Mouse (Mus musculus) testis, adult 2 months (tissue): ENCODE measurements around the gene Kif22. TPM values are rescaled to one million over a fixed set of nuclear protein-coding genes. Genes with fewer than 3 reads are reported as not detected.

Experiments
- H3K27ac ChIP-seq: fragments of 200-500 bp; 2 replicates; pipeline ENCODE4 v1.5.1; 2012; ENCODE audit warnings: low read depth, low read length; ENCODE audit not compliant: control insufficient read depth, insufficient read depth
- H3K27me3 ChIP-seq: fragments of 200-500 bp; 2 replicates; pipeline ENCODE4 v1.6.1; 2012; ENCODE audit warnings: mild to moderate bottlenecking, low read length, moderate library complexity; ENCODE audit not compliant: control insufficient read depth, insufficient read depth
- H3K36me3 ChIP-seq: fragments of 200-500 bp; 2 replicates; pipeline ENCODE4 v1.6.1; 2012; ENCODE audit warnings: mild to moderate bottlenecking, low read length; ENCODE audit not compliant: control insufficient read depth, insufficient read depth
- H3K4me1 ChIP-seq: fragments of 200-500 bp; 2 replicates; pipeline ENCODE4 v1.6.1; 2012; ENCODE audit warnings: low read length; ENCODE audit not compliant: control insufficient read depth, insufficient read depth
- H3K4me3 ChIP-seq: fragments of 200-500 bp; 2 replicates; pipeline ENCODE4 v1.5.1; 2012; ENCODE audit warnings: low read depth, mild to moderate bottlenecking, low read length, moderate library complexity, mixed read lengths; ENCODE audit not compliant: control insufficient read depth
- CTCF ChIP-seq: fragments of 200-500 bp; IDR thresholded peaks from 2 replicates; pipeline ENCODE4 v1.5.1; 2012; ENCODE audit warnings: low read depth, mild to moderate bottlenecking, inconsistent platforms, low read length, moderate library complexity; ENCODE audit not compliant: control insufficient read depth, insufficient read depth, insufficient replicate concordance
- POLR2A ChIP-seq: fragments of 200-500 bp; IDR thresholded peaks from 2 replicates; pipeline ENCODE4 v1.6.1; 2012; ENCODE audit warnings: low read depth, mild to moderate bottlenecking, inconsistent platforms, low read length, moderate library complexity; ENCODE audit not compliant: control insufficient read depth
- polyA plus RNA-seq: library from polyadenylated mRNA; depleted of rRNA; stranded (reverse); fragments of >200 nt; gene quantifications from 2 replicates; pipeline ENCODE4 v1.2.3, GENCODE M21; 2012

The Kif22 gene
- polyA plus RNA-seq, 1 experiment, result 10.2 TPM

DNA sequence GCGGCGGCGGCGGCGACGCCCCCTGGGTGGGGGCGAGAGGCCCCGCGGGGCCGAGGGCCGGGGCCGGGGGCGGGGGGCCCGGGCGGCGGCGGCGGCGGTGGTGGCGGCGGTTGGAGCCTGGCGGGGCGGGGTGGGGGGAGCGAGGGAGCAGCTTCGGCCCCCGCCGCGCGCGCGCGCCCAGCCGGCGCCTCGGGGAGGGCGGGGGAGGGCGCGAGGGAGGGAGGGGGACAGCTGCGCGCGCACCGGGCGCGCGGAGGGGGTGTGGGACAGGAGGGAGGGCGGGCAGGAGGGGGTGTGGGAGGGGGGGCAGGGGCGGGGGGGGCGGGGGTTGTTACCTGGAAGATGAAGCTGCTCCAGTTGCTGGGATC lies 15.7 kb downstream of the Kif22 start:
- TF ChIP-seq CTCF (no peak), POLR2A (no peak)
- H3K4me1 ChIP-seq, result peaks cover 20% of the 10 kb centered on the region
- H3K4me3 ChIP-seq, result peak overlapping the region; percentile 97; the same call in 1 of the 2 replicates
- H3K27me3 ChIP-seq, result no peaks in the 10 kb centered on the region
- peak overlapping the region; percentile 99 for H3K27ac ChIP-seq
- H3K36me3 ChIP-seq, result no peaks in the 10 kb centered on the region; the same call in 1 of the 2 replicates

DNA sequence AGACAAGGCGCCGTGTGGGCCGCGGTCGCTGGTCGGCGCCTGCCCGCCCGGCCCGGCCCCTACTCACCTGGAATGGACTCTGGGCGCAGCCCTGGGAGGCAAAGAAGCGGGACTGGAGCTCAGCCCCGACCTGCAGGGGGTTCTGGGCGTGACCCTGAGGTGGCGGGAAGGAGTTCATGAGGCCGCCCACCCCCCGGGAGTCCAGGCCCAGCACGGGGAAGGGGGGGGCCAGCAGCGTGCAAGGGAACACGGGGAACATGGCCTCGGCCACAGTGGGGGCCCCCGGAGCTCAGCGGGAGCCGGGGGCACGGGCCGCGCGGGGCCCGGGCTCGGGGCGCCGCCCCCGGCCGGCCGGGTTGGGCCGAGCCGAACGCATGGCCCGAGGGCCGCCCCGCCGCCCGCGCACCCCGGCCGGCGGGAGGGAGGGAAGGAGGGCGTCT lies 16.1 kb downstream of the Kif22 start:
- peaks cover 23% of the 10 kb centered on the region for H3K4me1 ChIP-seq
- no peaks in the 10 kb centered on the region; the same call in 1 of the 2 replicates for H3K36me3 ChIP-seq
- H3K4me3 ChIP-seq, result peak overlapping the region; percentile 97
- TF ChIP-seq POLR2A (peak; percentile 32), CTCF (no peak)
- H3K27ac ChIP-seq, result peak overlapping the region; percentile 99
- no peaks in the 10 kb centered on the region for H3K27me3 ChIP-seq

DNA sequence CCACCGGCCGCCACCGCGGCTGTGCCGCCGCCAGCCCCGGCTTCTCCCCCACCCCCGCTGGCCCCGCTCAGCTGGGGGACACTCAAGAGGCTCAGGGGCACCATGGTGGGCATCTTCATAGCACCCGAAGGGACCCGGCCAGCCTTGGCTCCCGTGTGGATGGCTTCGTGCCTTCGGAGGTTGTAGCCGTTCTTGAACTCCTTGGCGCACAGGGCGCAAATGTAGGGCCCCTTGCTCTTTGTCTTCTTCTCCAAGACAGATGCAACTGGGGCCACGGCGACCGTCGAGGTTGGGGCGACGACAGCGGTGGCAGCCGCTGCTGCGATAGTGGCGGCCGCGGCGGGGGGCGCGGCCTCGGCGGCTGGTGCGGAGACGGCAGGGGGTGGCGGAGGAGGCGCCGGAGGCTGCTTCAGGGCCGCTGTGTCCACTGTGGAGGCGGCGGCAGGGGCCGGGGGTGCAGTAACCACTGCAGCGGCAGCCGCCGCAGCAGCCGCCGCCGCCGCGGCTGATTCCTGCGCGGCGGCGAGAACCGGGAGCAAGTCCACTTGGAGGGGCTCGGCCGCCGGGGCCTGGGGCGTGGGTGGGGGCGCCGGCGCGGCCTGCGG lies 16.6 kb downstream of the Kif22 start:
- H3K36me3 ChIP-seq, result no peaks in the 10 kb centered on the region; the same call in 1 of the 2 replicates

DNA sequence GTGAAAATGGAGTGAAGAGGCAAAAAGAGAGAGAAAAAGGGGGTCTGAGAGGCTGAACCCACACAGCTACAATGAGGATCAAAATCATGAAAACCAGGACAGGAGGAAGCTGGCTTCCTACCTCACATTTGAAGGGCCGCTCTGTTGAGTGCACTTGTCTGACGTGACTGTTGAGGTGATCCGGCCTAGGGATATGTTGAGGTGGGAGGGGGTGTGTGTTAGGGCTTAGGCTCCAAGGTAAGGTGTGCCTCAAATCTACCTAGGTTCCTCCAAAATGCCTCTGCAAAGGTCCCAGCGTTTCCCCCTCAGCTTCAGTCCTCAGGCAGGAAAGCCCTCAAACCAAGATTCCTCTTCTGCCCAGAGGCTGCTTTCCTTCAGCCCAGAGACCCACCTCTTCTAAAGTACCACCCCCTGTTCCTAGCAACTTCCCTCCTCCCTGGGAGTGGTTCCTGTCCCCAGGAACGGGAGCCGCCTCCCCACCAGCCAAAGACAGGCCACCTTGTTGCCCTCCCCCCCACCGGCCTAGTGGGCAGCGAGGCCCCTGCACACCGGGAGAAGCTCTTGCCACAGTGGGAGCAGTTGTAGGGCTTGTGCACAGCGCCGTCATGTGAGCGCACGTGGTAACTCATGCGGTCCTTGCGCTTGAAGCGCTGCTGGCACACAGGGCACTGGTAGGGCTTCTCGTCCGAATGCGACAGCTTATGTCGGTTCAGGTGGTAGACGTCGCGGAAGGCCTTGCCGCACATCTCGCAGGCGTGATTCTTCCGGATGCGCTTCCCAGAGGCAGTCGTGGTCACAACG lies 17.3 kb downstream of the Kif22 start:
- H3K27me3 ChIP-seq, result no peaks in the 10 kb centered on the region
- peak overlapping the region; percentile 99 for H3K27ac ChIP-seq
- H3K36me3 ChIP-seq, result no peaks in the 10 kb centered on the region
- H3K4me1 ChIP-seq, result peaks cover 32% of the 10 kb centered on the region
- H3K4me3 ChIP-seq, result peak overlapping the region; percentile 97
- TF ChIP-seq CTCF, result peak; percentile 49; the same call in 1 of the 2 replicates
- TF ChIP-seq POLR2A, result peak; percentile 75; the same call in 1 of the 2 replicates

More for the DNA sequence above, 16.6 kb downstream of the Kif22 start:
- Histone ChIP-seq H3K27ac (peak overlapping the region; percentile 99), H3K4me3 (peak overlapping the region; percentile 97), H3K4me1 (peaks cover 26% of the 10 kb centered on the region), H3K27me3 (no peaks in the 10 kb centered on the region)
- TF ChIP-seq POLR2A (no peak; the same call in 1 of the 2 replicates), CTCF (no peak)

DNA sequence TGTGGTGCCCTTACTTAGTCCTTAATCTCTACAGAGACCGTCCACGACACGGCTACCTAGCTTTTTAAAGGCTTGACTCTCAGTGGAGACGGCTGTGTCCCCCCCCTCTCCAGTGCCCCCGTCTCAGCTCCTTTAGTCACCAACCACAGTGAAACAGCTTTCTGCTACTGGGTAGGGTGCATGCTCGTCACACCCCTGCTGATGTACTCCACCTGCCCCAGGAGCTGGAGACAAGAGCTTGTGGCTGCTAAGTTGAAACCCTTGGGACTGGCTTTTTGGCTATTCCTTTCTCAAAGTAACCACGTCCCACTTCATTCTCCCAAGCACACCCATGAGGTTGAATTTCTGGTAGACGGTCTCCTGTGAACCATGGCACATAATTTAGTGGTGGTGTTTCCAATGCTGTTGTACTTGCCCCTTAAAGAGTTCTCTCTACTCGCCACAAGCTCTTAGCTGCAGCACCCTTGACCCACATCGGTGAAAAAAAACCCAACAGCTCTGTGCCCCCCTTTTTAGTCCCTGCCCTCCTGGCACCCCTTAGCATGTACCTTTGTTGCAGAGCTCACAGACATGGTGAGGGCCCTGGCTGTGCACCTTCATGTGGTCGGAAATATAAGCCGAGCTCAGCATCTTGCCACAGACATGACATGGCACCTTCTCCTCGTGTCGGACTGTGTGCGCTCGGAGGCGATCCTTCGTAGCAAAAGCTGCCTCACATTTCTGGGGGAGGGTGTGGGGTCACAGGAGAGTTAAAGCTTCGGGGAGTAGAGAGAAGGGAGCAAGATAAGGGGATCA lies 18.2 kb downstream of the Kif22 start:
- TF ChIP-seq CTCF, result no peak
- no peak for TF ChIP-seq POLR2A
- Histone ChIP-seq H3K27ac (no peak overlapping the region; the same call in 1 of the 2 replicates), H3K36me3 (no peaks in the 10 kb centered on the region), H3K4me3 (no peak overlapping the region), H3K4me1 (peaks cover 35% of the 10 kb centered on the region), H3K27me3 (no peaks in the 10 kb centered on the region)

DNA sequence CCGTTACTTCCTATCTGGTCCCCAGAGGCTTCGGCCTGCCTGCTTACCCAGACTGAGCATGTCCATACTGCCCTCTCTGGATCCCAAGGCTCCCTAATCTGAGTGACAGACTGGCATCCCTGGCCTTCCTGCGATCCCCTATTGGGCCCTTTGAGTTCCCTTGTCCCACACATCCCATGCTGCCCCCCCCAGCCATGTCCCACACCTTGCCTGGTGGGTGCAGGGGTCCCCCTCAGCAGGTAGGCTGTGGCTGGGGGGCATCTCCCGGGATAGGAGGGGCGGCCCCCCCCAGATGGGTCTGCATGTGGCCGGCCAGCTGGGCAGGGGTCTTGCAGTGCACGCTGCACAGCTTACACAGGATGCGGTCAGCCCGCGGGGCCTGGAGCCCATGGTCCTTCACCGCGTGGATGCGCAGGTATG lies 19.0 kb downstream of the Kif22 start:
- H3K27ac ChIP-seq, result no peak overlapping the region
- H3K27me3 ChIP-seq, result no peaks in the 10 kb centered on the region
- H3K4me1 ChIP-seq, result peaks cover 35% of the 10 kb centered on the region
- no peak overlapping the region for H3K4me3 ChIP-seq
- no peaks in the 10 kb centered on the region for H3K36me3 ChIP-seq
- no peak for TF ChIP-seq POLR2A
- no peak for TF ChIP-seq CTCF
